Mouse (Mus musculus) MEL (cell line): ENCODE data around the gene Arrb1.

Experiments
- CHD2 ChIP-seq: IDR thresholded peaks from 2 replicates; pipeline ENCODE4 v1.6.1; 2011; ENCODE audit warnings: low read length, improper control_type of control experiment
- CTCF ChIP-seq, 3 experiments: IDR thresholded peaks in 2 of 3; conservative IDR thresholded peaks in 1 of 3; 2 replicates each; pipeline ENCODE4 v1.5.1; 2011 to 2012; ENCODE audit warnings: low read length in 3 of 3, low read depth in 2 of 3, mild to moderate bottlenecking in 2 of 3, improper control_type of control experiment in 1 of 3, inconsistent platforms in 1 of 3, mixed read lengths in 1 of 3, moderate library complexity in 1 of 3; ENCODE audit not compliant: control insufficient read depth in 1 of 3, insufficient read depth in 1 of 3, poor library complexity in 1 of 3, severe bottlenecking in 1 of 3
- E2F4 ChIP-seq: IDR thresholded peaks from 2 replicates; pipeline ENCODE4 v1.6.1; 2011; ENCODE audit warnings: low read depth, low read length, improper control_type of control experiment, borderline replicate concordance
- ELF1 ChIP-seq: IDR thresholded peaks from 2 replicates; pipeline ENCODE4 v1.6.1; 2014; ENCODE audit warnings: low read depth, mild to moderate bottlenecking, inconsistent platforms, low read length, improper control_type of control experiment, moderate library complexity
- GATA1 ChIP-seq: IDR thresholded peaks from 2 replicates; pipeline ENCODE4 v1.6.1; 2011; ENCODE audit warnings: low read depth, low read length, improper control_type of control experiment
- POLR2A ChIP-seq, 2 experiments: IDR thresholded peaks; 2 replicates each; pipeline ENCODE4 v1.6.1; 2011 to 2012; ENCODE audit warnings: low read length in 2 of 2, mild to moderate bottlenecking in 2 of 2, control low read depth in 1 of 2, improper control_type of control experiment in 1 of 2, low read depth in 1 of 2, moderate library complexity in 1 of 2; ENCODE audit not compliant: control insufficient read depth in 1 of 2, insufficient read depth in 1 of 2, poor library complexity in 1 of 2
- POLR2AphosphoS2 ChIP-seq: IDR thresholded peaks from 2 replicates; pipeline ENCODE4 v1.6.1; 2011; ENCODE audit warnings: low read length, improper control_type of control experiment
- RAD21 ChIP-seq: IDR thresholded peaks from 2 replicates; pipeline ENCODE4 v1.6.1; 2011; ENCODE audit warnings: mild to moderate bottlenecking, low read depth, low read length, improper control_type of control experiment
- SIN3A ChIP-seq: IDR thresholded peaks from 2 replicates; pipeline ENCODE4 v1.6.1; 2012; ENCODE audit warnings: low read length, improper control_type of control experiment, inconsistent platforms
- ZC3H11A ChIP-seq: IDR thresholded peaks from 2 replicates; pipeline ENCODE4 v1.6.1; 2012; ENCODE audit warnings: low read depth, mild to moderate bottlenecking, inconsistent platforms, low read length, improper control_type of control experiment

DNA sequence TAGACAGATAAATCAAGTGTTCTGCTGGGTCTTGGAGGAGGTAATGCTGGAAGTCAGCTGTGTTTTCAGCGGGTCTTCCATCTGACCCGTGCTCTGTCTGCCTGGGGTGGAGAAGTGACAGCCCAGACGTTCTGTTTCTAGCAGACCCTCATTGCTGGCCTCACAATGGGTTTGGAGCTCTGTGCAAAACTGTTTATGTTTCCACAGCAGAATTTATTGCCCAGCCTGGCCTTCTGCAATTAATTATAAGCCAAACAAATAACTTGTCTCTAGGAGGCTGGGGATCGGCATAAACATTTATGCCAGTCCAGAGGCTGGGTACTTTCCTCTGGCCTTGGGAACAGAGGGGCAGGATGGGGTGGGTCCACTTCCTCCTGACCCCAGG lies 18.6 kb downstream of the Arrb1 start:
- no peak for TF ChIP-seq CTCF (IDR thresholded peaks at IDR 0.05 in 2 of 3, conservative IDR thresholded peaks at IDR 0.05 in 1 of 3; ENCODE audit: control insufficient read depth in 1 of 3, insufficient read depth in 1 of 3, low read depth in 2 of 3, low read length in 3 of 3, poor library complexity in 1 of 3, severe bottlenecking in 1 of 3)
- TF ChIP-seq GATA1: no peak
- TF ChIP-seq E2F4: no peak
- TF ChIP-seq ELF1: no peak
- no peak for TF ChIP-seq POLR2AphosphoS2
- no peak for TF ChIP-seq SIN3A
- no peak for TF ChIP-seq CHD2
- TF ChIP-seq POLR2A (IDR thresholded peaks at IDR 0.05; ENCODE audit: control insufficient read depth in 1 of 2, insufficient read depth in 1 of 2, low read depth in 1 of 2, low read length in 2 of 2, poor library complexity in 1 of 2): no peak
- no peak for TF ChIP-seq RAD21
- TF ChIP-seq ZC3H11A: no peak
